Mouse (Mus musculus) T-cell, adult 2 months (primary cell): ENCODE data around the gene Nudt9.

Source experiments
- DNase-seq: peaks from one replicate; pipeline ENCODE4 v3.0.0; 2022; ENCODE audit warnings: low spot score

Nudt9 gene

DNA sequence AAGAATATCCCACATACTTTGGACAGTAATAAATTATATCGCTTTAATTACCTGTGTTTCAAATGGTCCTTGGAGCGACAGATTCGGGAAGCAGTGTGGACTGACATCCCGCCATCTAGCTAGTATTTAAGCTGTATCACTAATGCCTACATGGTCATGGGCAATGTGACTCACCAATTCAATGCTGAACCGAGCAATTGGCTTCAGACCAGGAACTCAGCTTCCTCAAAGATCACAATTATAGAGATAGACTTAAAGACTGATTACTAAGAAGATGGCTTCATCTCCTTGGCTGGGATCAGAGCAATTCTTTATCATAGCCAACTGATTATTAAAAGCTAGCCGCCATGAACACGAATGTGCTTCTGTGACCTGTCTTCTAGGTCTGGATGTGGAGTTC is 31.4 kb downstream of the Nudt9 start, which contains the start of gene Gm17660:
Gm17660 (minus strand) TSS at position 101 of the 400 bp plus-strand sequence.
- no peak for DNase-seq

DNA sequence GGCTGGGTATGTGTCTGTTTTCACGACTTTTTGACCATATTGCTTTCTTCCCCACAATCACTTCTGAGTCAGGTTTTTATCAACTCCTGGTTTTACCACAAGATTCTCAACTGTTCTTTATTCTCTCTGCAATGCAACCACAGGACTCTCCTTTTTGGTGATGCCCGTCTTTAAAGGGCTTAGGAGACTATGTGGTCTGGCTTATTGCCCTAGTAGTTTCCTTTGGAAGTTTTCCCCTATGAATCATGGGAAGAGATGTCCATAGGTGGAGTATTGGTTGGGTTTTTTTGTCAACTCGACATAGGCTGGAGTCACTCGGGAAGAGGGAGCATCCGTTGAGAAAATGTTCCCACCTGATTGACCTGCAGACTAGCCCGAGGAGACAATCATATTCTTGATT is 34.6 kb downstream of the Nudt9 start:
- DNase-seq: no peak

DNA sequence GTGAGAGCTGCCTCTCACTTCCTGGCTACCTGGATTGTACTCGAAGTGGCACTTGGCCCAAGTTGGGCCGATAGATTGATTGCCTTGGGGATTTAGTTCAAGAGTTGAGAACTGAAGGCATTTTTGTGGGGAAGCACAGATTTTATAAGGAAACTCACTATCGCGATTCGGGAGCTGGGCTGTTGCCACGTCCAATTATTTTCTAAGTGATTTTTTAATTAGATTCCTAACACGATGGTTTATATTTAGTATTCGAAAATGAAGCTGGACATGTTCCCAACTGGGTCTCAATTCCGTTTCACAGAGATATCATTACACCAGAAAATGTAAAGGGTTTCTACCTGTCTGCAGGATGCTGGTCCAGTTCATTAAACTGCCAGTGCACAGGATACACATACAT is 39.3 kb downstream of the Nudt9 start:
- no peak for DNase-seq

DNA sequence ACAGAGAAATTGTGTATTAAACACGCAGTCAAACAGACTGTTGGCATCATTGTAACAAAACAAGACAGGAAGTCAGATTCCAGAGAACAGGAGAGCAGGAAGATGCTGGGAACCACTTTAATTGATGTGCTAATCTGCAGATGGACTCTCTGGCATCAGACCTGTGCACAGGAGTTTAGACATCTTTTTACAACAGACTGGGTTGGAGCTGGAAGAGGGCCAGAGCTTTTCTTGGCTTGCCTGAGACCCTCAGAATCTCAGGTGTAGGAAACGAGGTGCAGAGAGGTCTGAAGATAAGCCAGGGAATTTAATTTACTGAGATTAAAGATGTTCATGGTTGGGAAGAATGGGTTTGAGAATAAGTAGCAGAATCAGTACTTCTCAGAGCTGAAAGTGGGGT is 43.6 kb downstream of the Nudt9 start:
- DNase-seq: no peak

DNA sequence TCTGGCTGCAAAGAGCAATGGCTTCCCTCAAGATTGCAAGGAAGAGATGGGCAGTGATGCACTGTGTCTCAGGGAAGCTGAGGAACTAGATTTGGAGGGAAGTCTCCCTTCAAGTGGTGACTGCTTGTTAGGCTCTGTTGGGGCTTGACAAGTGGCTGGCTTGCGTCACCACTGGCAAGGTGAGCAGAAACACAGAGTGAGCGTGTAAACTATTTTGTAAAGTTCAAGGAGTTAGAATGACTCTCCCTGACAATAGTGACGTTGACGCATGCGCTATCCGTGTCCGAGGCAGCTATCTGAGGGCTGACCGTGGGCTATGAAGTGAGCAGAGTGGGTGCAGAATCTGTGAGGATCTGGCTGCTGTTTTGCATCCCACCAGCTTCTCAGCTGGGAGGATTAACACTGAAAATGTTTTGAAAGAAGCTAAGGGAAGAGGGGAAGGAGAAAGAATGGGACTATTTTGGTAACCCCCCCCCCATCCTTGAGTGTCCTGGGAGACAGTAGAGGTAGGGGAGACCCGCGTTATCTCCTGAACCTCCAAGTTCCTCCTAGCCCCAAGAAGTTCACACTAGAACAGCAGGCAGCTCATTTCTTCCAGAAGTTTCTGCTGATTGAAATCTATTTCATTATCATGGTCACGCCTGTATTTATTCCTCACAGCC is 49.4 kb downstream of the Nudt9 start:
- DNase-seq: no peak

DNA sequence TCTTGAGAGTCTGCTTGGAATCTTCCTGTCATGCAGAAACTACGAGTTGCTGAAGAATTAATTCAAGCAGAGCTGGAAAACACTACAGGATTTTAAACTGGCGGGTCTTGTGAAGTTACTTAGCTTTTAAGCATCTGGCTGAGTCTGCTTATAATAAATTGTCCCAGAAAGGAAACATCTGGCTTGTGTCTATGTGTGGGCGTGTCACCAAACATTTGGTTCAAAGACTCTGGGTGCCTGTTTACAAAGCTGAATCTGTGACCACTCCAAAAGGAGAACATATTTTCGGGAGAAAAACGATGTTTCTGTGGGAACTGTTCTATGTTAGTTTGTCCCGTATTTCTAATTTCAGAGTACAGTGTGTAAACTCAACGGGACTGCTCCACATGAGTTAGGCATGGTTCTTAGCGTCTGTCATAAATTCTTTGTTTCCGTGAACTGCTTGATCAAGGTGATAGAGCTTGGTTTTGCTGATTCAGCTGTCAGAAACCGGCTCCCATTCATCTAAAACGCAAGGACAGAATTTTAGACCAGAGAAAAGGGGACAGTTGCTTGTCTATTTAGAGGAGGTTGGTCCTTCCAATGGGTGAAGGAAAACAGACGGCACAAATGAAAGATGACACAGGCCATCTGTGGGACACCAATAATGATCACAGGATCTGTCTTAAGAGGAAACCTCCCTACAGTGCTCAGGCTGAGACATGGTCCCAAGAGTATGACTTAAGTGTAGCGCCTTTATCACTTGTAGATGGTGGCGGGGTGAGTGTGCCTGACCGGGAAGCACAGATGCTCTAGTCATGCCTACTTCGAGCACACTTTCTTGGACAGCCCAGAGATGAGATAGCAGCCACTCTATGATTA is 50.2 kb downstream of the Nudt9 start:
- no peak for DNase-seq

DNA sequence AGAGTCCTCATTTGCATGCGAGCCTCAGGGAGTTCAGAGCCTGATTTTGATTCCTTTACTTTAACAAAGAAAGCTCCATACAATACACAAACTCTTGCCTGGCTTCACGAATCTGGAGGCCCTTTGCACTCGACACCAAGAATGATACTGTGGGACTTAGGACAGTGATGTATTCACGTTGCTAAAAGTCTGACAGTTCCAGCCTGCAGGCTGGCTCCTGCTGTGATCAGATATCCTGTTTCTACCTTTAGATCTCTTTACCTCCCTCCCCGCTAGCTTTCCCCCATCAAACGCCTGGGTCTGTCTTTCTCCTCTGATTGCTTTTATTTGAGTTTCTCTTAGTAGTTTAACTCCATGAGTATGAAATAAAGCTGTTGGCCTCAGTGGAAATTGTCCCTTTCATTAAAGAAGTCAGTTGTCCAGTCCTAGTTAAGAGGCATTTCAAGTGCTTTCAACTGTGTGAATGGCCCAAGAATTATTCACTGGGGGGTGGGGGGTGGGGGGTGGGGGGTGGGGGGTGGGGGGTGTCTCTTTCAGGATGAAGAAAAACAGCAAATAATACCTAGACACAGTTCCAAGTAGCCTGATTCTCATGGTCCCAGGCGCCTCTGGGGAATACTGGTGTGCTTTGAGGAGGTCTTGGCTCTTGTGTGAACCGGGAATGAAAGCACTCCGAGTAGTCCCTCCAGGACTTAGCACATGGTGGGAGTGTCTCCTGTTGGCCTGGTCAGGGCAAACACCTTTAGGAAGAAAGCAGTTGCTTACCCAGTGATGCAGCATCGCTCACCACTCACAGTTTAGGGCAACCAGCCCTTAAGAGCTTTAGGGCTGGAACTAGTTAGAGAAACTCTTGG is 55.8 kb downstream of the Nudt9 start:
- no peak for DNase-seq

DNA sequence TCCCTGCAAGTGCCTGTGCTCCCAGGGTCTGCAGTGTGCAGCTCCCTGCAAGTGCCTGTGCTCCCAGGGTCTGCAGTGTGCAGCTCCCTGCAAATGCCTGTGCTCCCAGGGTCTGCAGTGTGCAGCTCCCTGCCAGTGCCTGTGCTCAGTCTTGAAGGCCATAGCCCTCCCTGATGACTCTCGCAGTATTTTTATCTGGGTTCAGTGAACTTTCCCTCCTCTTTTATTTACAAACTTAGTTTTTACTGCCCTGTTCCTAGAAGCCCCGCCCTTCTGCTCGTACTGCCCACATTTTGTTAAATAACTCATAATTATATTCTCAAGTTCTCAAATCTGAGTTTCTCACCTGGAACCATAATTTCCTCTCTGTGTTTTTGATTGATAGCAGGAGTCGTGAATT is 57.1 kb downstream of the Nudt9 start:
- no peak for DNase-seq

DNA sequence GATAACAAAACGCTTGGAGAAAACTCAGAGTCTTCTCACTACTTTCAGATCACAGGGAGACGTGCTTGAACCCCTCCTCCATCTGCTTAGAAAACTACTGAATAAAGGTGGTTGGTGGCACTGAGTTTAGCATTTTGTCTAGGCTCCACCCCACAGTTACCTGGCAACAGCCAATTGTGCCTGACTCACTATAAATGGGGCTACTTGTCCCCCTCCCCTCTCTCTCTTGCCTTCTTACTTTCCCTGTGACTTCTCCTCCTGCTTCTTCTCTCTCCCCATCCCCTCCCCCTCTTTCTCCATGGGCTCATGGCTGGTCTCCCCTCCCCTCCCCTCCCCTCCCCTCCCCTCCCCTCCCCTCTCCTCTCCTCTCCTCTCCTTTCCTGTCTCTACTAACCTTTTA is 58.0 kb downstream of the Nudt9 start:
- no peak for DNase-seq

DNA sequence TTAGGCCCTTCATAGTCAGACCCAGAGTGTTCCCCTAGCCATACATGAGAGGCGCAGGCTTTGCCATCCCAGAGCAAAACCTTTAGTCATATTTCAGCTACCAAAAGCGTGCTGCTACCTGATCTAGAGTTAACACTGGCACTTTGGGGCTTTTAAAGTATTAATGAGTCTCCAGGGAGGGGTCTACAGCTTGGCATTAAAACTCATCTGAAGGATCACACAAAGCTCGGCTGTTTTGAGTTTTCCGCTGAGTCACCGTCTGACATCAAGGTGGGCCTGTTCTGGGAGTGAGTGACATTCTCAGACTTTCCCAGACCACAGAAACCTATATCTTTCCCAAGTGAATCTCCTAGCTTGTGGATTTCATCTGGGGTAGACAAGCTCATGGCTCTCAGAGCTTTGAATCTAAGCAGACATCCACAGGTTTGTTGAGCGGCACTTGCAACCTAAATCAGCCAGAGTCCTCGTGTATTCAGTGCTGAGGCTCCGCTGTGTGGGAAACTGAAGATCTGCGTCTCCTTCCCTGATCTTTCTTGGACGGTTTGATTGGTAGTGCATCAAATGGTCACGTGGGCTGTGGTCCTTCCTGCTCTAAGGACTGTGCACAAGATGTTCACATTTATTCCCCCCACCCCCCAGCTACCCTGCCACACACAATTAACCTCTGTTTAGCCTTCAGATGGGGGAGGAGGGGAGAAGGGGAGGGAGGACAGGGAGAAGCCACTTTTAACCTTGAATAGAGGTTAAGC is 62.2 kb downstream of the Nudt9 start:
- DNase-seq: no peak

DNA sequence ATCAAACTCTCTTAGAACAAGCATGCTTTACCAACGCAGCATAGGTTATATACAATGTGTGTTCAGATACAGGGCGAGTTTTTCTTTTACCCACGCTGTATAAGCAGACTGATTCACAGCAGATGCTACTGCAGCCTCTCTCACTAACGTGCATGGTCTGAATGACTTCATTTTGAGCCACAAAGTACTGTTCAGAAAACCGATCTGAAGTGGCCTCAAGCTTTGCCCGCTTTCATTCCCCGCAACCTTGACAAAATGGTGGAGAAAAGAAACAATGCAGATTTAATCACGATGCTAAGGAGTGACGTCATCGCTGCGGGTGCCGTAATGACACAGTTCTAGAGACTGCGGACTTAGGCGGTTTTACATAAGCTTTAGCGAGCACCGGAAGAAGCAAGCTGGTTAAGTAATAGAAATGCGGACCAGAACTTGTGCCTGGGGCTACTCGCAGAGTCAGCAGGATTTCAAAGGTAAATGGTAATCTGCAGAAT is 62.8 kb downstream of the Nudt9 start:
- DNase-seq: no peak

DNA sequence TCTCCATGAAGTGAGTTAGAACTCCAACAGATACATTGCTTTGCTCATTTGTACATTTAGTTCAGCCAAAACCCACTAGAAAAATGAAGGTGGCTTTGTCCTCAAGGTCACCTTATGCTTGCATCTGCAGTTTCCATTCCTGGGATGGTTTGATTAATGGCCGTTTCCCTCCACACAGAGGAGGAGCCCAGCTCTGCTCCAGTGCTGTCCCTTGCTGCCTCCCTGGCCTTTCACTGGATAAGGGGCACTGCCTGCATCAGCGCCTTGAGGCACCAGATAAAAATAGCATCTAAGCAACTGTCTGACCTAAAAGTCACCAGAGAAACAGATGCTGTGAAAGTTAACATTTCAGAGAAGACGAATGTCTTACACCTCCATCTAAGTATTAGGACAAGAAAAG is 63.4 kb downstream of the Nudt9 start:
- DNase-seq: no peak

DNA sequence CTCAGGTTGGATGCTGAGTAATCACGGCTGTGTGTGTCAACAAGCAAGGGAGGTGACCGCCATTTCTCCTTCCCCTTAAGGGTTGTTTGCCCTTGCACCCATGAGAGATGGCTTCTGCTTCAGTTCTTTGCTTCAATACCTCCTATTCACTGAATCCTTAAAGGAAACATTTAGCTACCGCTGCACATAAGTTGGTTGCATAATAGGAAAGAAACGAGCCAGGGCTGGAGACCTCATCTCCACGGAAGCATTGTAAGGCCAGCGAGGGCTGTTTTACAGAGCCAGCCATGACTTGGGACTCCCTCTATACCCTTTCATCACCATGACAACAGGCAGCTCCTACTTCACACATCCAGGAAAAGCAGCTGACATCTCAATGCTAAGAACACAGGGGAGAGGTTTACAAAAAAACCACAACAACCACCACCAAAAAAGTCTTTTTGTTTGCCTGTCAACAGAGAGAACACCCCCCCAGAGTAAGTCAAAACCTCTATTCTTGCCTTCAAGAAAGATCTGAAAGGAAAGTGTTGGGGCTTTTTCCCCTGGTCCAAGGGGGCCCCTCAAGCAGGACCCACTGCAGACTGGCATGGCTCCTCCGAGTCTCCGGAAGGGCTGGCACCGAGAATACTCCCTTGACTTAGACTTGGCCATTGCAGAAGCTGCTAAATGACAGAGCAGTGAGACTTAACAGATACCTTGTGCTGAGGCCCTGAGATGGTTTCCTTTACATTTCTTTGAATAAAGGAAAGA is 64.2 kb downstream of the Nudt9 start:
- no peak for DNase-seq

DNA sequence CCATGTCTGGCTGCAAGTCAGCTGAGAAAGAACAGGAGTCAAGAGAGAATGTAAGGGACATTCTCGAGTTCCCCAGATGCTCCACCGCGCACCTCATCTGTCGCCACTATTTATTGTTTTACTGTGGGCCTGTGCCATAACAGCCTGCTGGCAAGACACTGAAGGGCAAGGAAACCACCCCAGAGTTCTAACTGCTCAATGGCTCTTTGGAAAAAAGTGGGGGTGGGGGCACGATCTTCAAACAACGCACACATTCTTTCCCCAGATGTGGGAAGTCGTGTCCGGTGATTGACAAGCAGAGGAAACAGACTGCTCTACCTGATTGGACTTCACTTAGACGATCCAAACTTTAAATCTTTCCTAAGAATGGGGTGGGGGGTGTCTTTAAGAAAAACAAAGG is 65.9 kb downstream of the Nudt9 start:
- DNase-seq: no peak

DNA sequence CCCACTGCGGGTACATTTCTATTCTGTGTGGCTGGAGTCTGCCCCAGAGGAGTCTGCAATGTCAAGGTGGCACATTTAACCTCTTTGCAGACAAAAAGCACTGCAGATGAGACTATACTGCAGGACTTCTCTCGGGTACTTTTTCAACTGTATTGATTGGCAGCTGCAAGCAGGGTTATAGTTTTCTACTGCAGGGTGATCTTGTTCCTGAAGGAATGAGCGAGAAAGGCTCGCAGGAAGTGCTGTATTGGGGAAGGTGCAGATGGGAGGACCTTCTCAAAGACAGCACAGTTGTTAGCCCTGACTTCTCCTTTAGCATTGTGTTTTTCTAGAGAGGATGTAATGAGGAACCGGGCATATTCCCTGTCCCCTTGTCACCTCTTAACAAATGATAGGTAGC is 66.4 kb downstream of the Nudt9 start:
- DNase-seq: no peak

DNA sequence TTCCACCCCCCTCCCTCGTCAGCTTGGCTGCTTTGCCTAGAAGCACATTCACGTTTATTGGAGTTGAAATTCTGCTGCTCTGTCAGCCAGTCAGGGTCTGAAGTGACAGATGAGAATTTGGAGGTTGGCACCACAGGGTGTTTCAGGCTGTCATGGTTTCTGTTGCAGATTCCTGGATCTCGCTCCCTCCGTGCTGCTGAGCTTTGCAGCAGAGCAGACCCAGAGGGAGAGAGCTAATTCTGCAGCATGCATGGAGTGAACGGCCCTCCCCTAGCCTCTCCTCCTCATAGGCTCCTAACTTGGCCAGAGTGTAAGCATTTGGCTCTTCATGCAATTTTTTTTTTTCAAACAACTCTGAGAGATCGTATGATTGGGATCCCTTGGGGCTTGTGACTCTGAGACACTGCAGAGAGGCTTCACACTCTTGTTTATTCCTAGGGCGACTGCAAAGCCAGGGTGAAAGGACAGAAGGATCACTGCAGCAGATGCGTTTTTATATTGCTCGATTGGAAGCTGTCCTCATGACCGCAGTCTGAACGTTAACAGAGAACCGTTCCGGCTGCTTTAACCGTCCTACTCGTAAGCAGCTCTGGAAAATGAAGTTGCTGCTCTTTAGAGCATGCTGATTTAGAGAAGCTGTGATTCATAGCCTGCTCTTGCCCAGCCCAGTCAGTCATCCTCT is 67.5 kb downstream of the Nudt9 start, which contains the start of gene Sparcl1:
Sparcl1 (minus strand) TSS at position 243 of the 682 bp plus-strand sequence.
- no peak for DNase-seq
